Mouse (Mus musculus) midbrain, embryonic 12.5 days (tissue): ENCODE results near the gene Pou6f2. TPM values are rescaled to one million over a fixed set of nuclear protein-coding genes. Genes with fewer than 3 reads are reported as not detected.

Source experiments
- ATAC-seq: fragments of 200-750 bp; cut with Nextera tagmentation; 2 replicates; pipeline ENCODE4 v1.8.0; 2017; ENCODE audit warnings: low read depth, moderate TSS enrichment, moderate library complexity; ENCODE audit not compliant: low FRiP score
- H3K27ac ChIP-seq: fragments of 300-500 bp; sonication (generic); replicated peaks from 2 replicates; pipeline ENCODE4 v1.5.1; 2016; ENCODE audit warnings: mild to moderate bottlenecking
- H3K27me3 ChIP-seq: fragments of 300-500 bp; sonication (generic); 2 replicates; pipeline ENCODE4 v1.6.1; 2016; ENCODE audit warnings: mild to moderate bottlenecking
- H3K36me3 ChIP-seq: fragments of 300-500 bp; sonication (generic); 2 replicates; pipeline ENCODE4 v1.6.1; 2016
- H3K4me1 ChIP-seq: fragments of 300-500 bp; sonication (generic); 2 replicates; pipeline ENCODE4 v1.6.1; 2016
- H3K4me2 ChIP-seq: fragments of 300-500 bp; sonication (generic); replicated peaks from 2 replicates; pipeline ENCODE4 v1.6.1; 2016; ENCODE audit warnings: mild to moderate bottlenecking, moderate library complexity
- H3K4me3 ChIP-seq: fragments of 300-500 bp; sonication (generic); 2 replicates; pipeline ENCODE4 v1.5.1; 2016; ENCODE audit warnings: mild to moderate bottlenecking
- H3K9ac ChIP-seq: fragments of 300-500 bp; sonication (generic); replicated peaks from 2 replicates; pipeline ENCODE4 v1.6.1; 2016; ENCODE audit warnings: mild to moderate bottlenecking, moderate library complexity
- H3K9me3 ChIP-seq: fragments of 300-500 bp; sonication (generic); 2 replicates; pipeline ENCODE4 v1.6.1; 2016; ENCODE audit warnings: mild to moderate bottlenecking
- WGBS: fragments of 180-500 bp; shearing (Covaris S2); methylation state at CpG from one replicate; pipeline ENCODE4 v1.1.7; 2016; 5-methylcytosine and 5-hydroxymethylcytosine counted together
- polyA plus RNA-seq: library from polyadenylated mRNA; unstranded; fragments of >200 nt; fragmentation: Nextera tagmentation; extraction: Ambion mirVana; gene quantifications from 2 replicates; pipeline ENCODE4 v1.2.1, GENCODE M21; 2016

Pou6f2 gene
- polyA plus RNA-seq, 1 experiment from 2014 or later: 9.2 TPM

GRCm38 (mm10) chr13:18309024-18309423, 88.5 kb downstream of the Pou6f2 start:
- Histone ChIP-seq H3K27ac (no peak overlapping the region), H3K9me3 (no peaks in the 10 kb centered on the region), H3K4me3 (no peak overlapping the region), H3K9ac (no peak overlapping the region), H3K27me3 (no peaks in the 10 kb centered on the region), H3K4me1 (peaks cover 11% of the 10 kb centered on the region), H3K36me3 (no peaks in the 10 kb centered on the region), H3K4me2 (no peak overlapping the region)
- ATAC-seq: peak; percentile 20; the same call in 1 of the 2 replicates
- 57% methylated on average over 7 of the region's 7 CpGs for WGBS

GRCm38 (mm10) chr13:18306506-18307145, 90.9 kb downstream of the Pou6f2 start:
- Histone ChIP-seq H3K4me3 (no peak overlapping the region), H3K9ac (no peak overlapping the region), H3K36me3 (no peaks in the 10 kb centered on the region), H3K27me3 (no peaks in the 10 kb centered on the region), H3K4me2 (no peak overlapping the region), H3K27ac (no peak overlapping the region), H3K4me1 (0 out of 2 replicates have a peak, but pooled peaks cover 6% of the 10 kb centered on the region), H3K9me3 (no peaks in the 10 kb centered on the region)
- 86% methylated on average over 7 of the region's 7 CpGs for WGBS
- no peak for ATAC-seq

- Histone ChIP-seq H3K9me3 (no peaks in the 10 kb centered on the region), H3K36me3 (no peaks in the 10 kb centered on the region), H3K4me3 (no peak overlapping the region), H3K9ac (no peak overlapping the region), H3K27me3 (no peaks in the 10 kb centered on the region), H3K27ac (no peak overlapping the region), H3K4me1 (no peaks in the 10 kb centered on the region), H3K4me2 (no peak overlapping the region)
- WGBS: 82% methylated on average over 1 of the region's 1 CpGs
- no peak for ATAC-seq
These were observed 97.5 kb downstream of the Pou6f2 start for GRCm38 (mm10) chr13:18299966-18300365.

DNA sequence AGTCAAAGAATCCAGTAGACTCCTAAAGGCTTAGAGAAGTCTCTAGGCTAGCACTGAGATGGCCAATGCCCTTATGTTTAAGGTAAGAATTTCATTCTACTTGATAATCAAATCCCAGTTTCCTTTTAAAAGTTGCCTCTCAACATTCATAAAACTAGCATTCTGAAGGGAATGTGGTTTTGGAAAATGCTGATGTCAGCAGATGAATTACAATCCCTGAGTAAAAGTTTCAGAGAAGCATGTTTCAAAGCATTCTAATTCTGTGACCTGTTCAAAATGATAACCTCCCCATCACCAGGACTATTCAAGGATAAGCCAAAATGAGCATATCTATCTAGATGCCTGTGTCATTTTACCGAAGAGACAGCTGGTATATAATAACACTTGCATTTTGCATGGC, 104.0 kb downstream of the Pou6f2 start:
- H3K9ac ChIP-seq: no peak overlapping the region
- H3K4me3 ChIP-seq: no peak overlapping the region
- no peak for ATAC-seq
- H3K27ac ChIP-seq: no peak overlapping the region
- no peaks in the 10 kb centered on the region for H3K4me1 ChIP-seq
- no peak overlapping the region for H3K4me2 ChIP-seq
- no peaks in the 10 kb centered on the region for H3K36me3 ChIP-seq
- H3K9me3 ChIP-seq: no peaks in the 10 kb centered on the region
- WGBS: 93% methylated on average over 1 of the region's 1 CpGs
- H3K27me3 ChIP-seq: no peaks in the 10 kb centered on the region

GRCm38 (mm10) chr13:18290253-18290914, 107.1 kb downstream of the Pou6f2 start:
- Histone ChIP-seq H3K27ac (no peak overlapping the region), H3K9me3 (no peaks in the 10 kb centered on the region), H3K27me3 (no peaks in the 10 kb centered on the region), H3K4me1 (no peaks in the 10 kb centered on the region), H3K4me3 (no peak overlapping the region), H3K9ac (no peak overlapping the region), H3K36me3 (no peaks in the 10 kb centered on the region), H3K4me2 (no peak overlapping the region)
- ATAC-seq: no peak
- WGBS: 89% methylated on average over 4 of the region's 4 CpGs

GRCm38 (mm10) chr13:18287536-18287935, 110.0 kb downstream of the Pou6f2 start:
- Histone ChIP-seq H3K4me2 (no peak overlapping the region), H3K4me1 (peaks cover 4% of the 10 kb centered on the region; the same call in 1 of the 2 replicates), H3K4me3 (no peak overlapping the region), H3K36me3 (no peaks in the 10 kb centered on the region), H3K9ac (no peak overlapping the region), H3K27me3 (no peaks in the 10 kb centered on the region), H3K9me3 (no peaks in the 10 kb centered on the region), H3K27ac (no peak overlapping the region)
- WGBS: 86% methylated on average over 7 of the region's 7 CpGs
- ATAC-seq: no peak

- Histone ChIP-seq H3K9me3 (no peaks in the 10 kb centered on the region), H3K4me3 (no peak overlapping the region), H3K4me2 (no peak overlapping the region), H3K27ac (peak overlapping the region; percentile 89), H3K9ac (no peak overlapping the region), H3K27me3 (no peaks in the 10 kb centered on the region), H3K4me1 (peaks cover 26% of the 10 kb centered on the region), H3K36me3 (no peaks in the 10 kb centered on the region)
- peak; percentile 82 for ATAC-seq
- WGBS: 34% methylated on average over 5 of the region's 5 CpGs
These were observed 115.0 kb downstream of the Pou6f2 start for GRCm38 (mm10) chr13:18282361-18282982.

DNA sequence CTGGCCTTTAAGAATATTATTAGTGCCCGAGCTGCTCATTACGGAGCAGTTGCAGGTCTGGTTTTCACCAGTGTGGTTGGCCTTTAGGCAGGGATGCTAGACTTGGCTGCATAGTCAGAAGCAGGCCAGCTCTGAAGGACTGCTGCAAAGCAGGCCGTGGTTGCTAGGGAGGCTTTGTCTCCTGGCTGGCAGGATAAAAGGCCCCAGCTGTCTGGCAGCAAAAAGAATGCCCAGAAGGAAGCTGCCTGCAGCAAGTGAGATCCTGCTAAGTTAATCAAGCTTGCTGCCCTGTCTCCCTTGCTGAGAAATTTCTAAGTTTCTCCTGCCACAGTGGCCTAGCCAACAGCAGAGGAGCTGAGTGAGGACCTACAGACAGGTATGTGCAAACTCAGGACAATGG, 116.4 kb downstream of the Pou6f2 start:
- no peaks in the 10 kb centered on the region for H3K9me3 ChIP-seq
- H3K4me2 ChIP-seq: peak overlapping the region; percentile 17; the same call in 1 of the 2 replicates
- 12% methylated on average over 3 of the region's 3 CpGs for WGBS
- H3K36me3 ChIP-seq: no peaks in the 10 kb centered on the region
- peaks cover 26% of the 10 kb centered on the region for H3K4me1 ChIP-seq
- peak overlapping the region; percentile 89 for H3K27ac ChIP-seq
- H3K9ac ChIP-seq: no peak overlapping the region
- ATAC-seq: peak; percentile 90
- no peaks in the 10 kb centered on the region for H3K27me3 ChIP-seq
- H3K4me3 ChIP-seq: no peak overlapping the region

DNA sequence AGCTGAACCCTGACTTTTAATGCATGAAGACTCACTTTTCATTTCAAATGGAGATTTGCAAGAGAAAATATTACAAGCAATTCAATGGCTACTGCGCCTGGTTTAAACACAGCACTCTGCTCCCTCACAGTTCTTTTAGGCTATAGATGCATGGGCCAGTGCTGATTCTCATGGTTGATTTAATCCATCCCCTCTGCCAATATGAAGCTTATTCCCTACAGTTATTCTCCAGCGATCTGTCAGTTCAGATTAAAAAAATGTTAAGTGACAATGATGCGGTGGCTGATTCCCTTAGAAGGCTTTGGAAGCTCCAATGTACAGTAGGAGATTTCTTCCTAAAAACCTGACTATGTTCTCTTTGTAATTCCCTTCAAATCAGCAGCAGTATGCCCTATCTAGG, 144.4 kb downstream of the Pou6f2 start:
- H3K4me3 ChIP-seq: no peak overlapping the region
- H3K9me3 ChIP-seq: no peaks in the 10 kb centered on the region
- H3K4me2 ChIP-seq: no peak overlapping the region
- no peak overlapping the region for H3K27ac ChIP-seq
- H3K36me3 ChIP-seq: no peaks in the 10 kb centered on the region
- no peak overlapping the region for H3K9ac ChIP-seq
- WGBS: 86% methylated on average over 3 of the region's 3 CpGs
- no peaks in the 10 kb centered on the region for H3K27me3 ChIP-seq
- H3K4me1 ChIP-seq: no peaks in the 10 kb centered on the region
- ATAC-seq: no peak

GRCm38 (mm10) chr13:18218566-18219234, 178.8 kb downstream of the Pou6f2 start:
- whole genome bisulfite sequencing: 5% methylated on average over 22 of the region's 22 CpGs
- Histone ChIP-seq H3K9me3 (no peaks in the 10 kb centered on the region), H3K36me3 (no peaks in the 10 kb centered on the region), H3K4me1 (peaks cover 7% of the 10 kb centered on the region), H3K27ac (peak overlapping the region; percentile 26; the same call in 1 of the 2 replicates), H3K27me3 (no peaks in the 10 kb centered on the region), H3K9ac (no peak overlapping the region), H3K4me3 (peak overlapping the region; percentile 12; the same call in 1 of the 2 replicates), H3K4me2 (peak overlapping the region; percentile 46)
- peak; percentile 89 for ATAC-seq

GRCm38 (mm10) chr13:18211242-18211641, 186.2 kb downstream of the Pou6f2 start:
- WGBS: 97% methylated on average over 14 of the region's 14 CpGs
- ATAC-seq: no peak
- no peak overlapping the region for H3K9ac ChIP-seq
- no peaks in the 10 kb centered on the region for H3K4me1 ChIP-seq
- no peak overlapping the region for H3K27ac ChIP-seq
- H3K9me3 ChIP-seq: no peaks in the 10 kb centered on the region
- H3K4me2 ChIP-seq: no peak overlapping the region
- no peak overlapping the region for H3K4me3 ChIP-seq
- H3K36me3 ChIP-seq: no peaks in the 10 kb centered on the region
- H3K27me3 ChIP-seq: no peaks in the 10 kb centered on the region
